Mouse (Mus musculus) mesoderm, embryonic 11.5 days (tissue): Measurements from ENCODE around the gene Kcnj13.

ENCODE experiments used
- DNase-seq: peaks from one replicate; pipeline ENCODE4 v3.0.0-alpha.2; 2012; ENCODE audit warnings: low read depth, low spot score

Gene Kcnj13

DNA sequence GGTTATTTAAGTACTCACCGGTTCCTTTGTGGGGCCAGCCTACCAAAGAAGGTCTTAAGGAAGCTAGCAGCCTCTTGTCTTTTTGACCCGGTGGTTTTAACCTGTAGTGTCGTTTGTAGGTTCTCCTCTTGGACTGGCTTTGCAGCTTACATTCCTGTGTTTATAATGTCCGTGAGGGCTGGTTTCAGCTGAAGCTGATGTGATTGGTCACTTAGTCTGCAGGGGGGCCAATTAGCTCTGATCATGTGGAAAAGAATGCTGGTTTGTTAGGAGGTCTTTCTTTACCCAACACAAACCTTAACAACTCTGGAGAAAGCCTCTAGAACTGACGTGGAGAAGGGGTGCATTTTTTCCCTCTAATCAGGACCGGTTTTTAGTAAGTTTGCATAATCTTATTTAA is at the start of gene Kcnj13:
Gene Kcnj13 (minus strand): TSS at position 136 of the 400 bp plus-strand sequence.
- no peak for DNase-seq

DNA sequence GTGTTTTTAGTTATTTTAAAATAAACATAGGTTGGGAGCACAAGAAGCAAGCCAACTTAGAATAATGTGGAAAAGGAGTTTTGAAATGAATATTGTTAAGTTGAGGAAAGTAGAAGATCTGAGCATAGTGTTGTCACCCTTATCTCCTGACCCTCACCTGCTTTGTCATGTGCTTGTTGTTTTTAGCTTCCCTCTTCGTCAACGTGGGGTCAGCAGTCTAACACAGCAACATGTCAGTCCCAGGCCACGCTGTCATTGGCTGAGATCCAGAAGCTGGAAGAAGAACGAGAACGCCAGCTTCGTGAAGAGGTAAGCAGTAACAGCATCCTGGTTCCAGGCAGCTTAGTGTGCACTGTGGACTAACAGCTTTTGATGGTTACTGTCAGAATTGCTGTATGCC is 42.1 kb upstream of the Kcnj13 start:
- DNase-seq = no peak

DNA sequence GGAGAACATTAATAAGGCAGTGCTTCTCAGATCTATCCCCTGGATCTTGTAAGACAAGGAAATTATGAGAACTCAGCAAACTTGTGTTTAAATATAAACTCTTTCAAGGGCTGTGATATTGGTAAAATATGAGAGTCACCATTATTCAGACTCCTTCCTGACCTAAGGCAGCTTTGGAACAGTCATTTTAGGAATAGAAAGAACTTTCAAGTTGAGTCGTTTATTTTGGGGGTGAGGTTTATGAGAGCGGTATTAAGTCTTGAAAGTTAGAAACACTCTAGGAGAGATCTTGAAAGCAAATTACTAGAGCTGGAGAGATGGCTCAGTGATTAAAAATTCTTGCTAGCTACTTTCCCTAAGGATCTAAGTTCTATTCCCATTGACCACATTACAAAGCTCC is 40.6 kb upstream of the Kcnj13 start:
- no peak for DNase-seq

DNA sequence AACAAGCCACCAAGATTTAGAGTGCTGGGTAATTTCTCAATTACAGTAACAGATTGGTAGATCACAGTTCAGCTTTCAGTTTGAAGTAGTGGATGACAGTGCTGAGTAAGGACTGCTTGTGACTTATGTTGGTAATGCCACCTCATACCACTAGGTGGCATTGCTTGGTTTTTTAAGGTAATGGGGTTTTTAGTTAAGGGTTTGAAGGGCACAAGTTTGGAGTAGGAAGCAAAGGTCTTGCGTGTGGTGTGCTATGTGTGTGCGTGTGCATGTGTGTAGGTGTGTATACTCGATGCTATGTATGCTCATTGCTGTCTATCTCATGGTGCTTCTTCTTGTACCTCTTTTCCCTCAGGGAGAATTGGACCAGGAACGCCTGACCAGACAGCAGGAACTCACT is 24.2 kb upstream of the Kcnj13 start:
- DNase-seq = peak; percentile 70

DNA sequence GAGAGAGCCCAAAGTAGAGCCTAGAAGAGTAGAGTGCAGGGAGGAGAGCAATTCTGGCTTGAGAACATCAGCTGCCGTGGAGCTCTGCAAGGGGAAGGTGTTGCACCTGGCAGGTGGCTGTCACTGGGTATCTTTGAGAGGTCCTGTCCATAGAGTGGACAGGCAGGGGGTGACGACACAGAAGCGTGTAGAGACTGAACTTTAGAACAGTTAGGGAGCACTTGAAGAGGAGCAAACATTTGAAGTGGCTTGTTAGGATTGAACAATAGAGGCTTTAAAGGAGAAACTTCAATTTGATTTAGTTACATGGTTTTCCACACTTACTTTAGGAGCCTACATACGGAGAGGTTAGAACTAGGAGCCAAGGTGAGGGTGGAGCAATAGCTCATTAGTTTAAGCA is 14.9 kb upstream of the Kcnj13 start:
- DNase-seq = no peak

DNA sequence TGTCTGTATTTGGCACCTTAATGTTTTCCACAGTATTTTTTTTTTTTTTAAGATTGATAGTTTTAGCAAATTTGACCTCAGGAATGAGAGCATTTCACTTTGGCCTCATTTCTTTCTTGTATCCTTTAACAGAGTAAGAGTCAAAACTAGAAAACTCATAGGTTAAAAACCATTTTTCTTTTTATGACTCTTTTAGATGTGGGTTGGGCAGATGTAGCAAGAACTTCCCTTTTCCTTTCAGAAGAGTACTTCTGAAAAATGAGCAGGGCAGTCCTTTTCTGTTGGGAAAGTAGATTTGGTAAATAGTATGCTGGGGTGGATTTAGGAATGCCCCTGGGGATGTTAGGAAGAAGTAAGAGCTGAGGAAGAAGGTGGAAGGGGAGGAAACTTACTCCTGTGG is 11.5 kb upstream of the Kcnj13 start:
- no peak for DNase-seq

DNA sequence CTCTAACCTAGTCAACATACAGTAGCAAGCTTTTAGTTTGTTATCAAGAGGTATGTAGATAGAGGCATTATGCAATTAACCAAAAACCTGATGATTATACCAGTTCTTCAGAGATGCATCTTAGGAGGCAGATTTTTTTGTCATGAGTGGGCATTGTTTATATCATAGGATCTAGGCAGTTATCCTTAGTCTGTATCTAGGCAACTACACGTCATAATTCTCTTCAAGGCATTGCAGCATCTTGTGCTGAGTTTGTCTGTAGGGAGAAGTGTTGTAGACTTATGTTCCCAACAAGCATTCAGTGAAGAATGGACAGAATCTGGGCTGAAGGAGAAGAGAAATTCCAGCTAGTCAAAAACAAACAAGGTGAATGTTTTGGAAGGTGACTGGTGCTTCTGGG is 10.2 kb upstream of the Kcnj13 start:
- DNase-seq = no peak

DNA sequence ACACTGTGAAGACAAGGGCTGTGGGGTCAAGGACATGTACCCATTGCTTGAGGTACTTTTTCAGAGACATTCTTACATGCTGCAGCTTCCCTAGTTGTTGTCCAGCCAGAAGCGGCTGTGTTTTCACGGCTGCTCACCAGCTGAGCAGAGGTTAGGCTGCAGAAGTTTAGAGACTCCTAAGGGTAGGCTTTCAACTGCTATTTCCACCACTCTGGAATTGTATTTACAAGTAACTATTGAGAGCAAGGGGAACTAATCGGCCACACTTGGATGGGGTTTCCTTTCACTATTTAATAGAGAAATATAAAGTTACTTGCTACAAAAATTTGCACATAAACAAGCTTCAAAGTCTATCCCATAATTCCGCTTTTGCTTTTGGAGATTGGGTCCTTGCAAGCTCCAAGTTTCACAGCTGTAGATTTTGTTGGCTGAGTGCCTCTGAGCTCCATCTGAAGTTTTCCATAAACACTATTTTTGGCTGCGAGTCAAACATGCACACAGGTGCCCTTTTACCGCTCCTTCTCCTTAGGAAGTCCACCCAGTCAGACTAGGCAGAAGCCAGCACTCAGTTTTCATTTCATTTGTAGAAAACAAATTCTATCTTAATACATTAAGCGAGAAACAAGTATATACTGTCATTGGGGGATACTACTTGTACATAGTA is 2.5 kb upstream of the Kcnj13 start:
- no peak for DNase-seq

DNA sequence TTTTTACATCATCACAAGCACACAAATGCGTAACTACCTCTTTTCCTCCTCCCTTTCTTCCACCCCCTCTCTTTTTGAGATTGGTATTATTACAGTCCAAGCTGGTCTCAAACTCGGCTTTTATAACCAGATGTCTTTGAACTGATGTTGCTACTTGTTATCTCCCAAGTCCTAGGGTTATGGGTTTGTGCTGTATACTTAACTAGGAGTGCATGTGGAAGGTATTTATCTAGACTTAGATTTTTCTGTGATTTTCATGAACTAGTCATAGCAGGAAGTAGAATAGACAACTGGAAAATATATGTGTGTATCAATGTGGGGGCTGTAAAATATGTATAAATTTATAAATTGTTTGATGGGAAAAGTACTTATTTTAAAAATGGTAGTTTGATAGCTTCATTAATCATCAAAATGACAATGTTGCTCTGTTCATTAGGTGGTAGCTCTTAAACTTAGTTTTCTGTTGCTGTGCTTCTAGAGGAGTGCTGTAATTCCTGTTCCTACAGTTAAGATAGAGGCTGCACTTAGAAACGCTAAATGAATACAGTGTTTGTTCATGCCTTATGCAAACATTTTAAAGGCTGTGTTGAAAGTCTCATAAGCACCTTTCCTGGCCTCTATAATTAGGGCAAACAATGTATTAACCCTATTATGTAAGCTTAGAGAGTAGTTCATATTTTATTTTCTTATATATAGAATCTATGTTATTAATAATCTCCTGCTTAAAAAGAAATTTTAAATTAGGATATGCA is 909 bp downstream of the Kcnj13 start:
- DNase-seq = no peak

DNA sequence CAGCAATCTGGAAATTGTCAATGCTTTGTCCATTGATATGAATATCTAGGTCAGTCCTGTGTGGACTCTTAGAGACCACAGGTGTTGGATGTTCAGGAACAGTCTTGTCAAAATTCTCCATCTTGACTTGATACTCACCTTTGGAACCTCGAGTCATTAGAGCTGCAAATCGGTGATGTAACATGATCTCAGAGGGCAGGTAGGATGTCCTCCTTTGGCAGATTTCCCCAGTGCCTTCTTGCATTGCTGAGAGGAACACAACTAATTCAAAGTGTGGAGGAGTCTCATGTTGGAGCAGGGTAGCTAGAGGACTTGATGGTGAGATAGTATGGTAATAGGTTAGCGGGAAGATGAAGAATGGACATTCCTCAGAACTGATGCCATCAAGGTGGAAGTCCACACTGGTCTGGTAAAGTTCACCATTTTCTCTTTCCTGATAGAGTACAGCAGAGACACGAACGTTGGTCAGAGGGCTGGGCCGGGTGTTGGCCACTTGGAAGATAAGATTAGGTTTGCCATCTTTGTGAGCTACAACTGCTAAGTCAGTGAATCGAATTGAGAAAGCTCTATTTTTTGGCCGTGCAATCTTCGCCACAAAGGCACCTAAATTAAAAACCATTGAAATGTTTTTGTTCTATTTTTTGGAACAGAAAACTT is 8.0 kb downstream of the Kcnj13 start:
- DNase-seq = no peak

DNA sequence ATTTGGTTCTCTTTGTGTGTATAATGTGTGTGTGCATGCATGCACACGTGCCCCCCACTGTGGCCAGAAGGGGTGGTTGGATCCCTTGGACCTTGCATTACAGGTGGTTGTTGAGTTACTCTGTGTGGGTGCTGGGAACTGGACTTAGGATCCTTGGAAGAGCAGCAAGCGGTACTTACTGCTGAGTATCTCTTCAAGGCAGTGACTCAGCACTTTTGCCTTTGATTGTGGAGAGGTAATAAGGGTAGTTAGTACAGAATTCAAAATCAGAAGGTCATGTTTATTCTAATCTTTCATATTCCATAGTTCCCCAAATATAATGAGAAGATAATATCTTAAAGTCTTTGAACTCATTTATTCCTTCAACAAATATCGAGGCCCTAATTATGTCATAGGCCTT is 13.4 kb downstream of the Kcnj13 start:
- DNase-seq = no peak

DNA sequence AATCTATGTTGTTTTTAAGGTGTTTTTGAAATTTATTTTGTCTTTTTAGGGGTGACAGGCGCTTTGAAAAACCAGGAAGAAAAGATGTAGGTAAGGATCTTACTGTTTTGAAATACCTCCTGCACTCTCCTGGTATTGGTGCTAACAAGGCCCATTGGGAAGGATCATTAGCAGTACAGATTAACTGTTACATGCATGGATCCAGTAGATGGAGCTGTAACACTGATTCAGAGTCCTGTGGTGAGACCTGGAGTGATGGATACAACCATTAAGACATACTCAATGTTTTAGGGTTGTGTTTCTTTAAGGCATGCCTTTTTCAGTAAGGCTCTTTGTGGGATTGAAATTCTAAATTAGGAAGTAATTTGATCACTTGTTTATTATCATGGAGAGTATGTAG is 14.6 kb downstream of the Kcnj13 start:
- DNase-seq = no peak

DNA sequence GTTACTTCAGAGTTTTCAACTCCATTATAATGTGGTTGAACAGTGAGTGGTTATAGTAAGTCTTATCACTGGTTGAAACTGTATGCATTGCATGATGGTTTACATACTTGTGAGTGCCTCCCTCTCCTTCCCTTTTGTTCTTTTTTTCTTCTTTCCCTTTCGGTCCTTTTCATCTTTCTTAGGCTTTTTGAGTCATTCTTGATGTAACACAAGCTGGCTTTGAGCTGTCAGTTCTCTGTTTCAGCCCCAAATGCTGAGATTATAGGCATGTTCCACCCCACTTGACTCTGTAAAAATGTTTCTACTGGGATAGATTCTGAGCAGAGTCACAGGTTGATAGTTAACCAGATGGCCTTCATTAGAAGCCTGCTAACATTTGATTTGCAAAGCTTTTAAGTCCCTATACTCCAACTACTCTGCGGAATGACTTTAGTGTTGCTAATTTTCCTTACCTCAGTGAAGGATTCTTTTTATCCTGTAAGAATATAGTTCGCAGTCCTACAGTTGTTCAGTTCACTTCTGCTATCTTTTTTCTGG is 16.4 kb downstream of the Kcnj13 start:
- DNase-seq = no peak

DNA sequence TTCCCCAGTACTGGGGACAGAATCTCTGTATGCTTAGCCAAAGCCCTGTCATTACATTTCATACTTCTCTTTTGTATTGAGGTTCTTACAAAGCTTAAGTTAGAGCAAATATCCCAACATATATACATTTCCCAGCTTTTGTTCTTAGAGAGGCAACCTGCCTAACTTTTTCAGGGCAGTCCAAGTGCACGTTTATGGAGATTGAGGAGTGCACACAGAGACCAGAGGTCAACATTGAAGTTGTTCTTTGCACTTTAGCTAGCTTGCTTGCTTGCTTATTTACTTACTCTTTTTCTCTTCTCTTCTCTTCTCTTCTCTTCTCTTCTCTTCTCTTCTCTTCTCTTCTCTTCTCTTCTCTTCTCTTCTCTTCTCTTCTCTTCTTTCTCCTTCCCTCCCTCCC is 34.3 kb downstream of the Kcnj13 start:
- no peak for DNase-seq

DNA sequence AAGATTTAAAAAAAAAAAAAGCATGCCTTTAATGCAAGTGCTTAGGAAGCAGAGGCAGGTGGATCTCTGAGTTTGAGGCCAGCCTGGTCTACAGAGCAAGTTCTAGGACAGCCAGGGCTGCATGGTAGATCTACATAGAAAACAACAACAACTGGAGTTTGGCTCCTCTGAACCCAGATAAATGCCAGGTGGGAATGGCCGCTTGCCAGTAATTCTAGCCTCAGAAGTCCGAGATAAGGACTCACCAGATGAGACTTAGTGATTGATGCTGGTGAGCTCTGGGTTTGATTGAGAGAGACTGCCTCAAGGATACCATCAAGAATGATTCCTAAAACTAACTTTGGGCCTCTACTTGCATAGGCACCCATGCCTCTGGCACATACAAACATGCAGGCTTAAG is 44.0 kb downstream of the Kcnj13 start:
- no peak for DNase-seq
